Mouse (Mus musculus) stomach, postnatal 0 days (tissue): ENCODE measurements around the gene Rabgef1. TPM values are rescaled to one million over a fixed set of nuclear protein-coding genes. Genes with fewer than 3 reads are reported as not detected.

Source experiments
- ATAC-seq: fragments of 200-750 bp; cut with Nextera tagmentation; 2 replicates; pipeline ENCODE4 v1.8.0; 2017; ENCODE audit not compliant: low FRiP score, low TSS enrichment
- DNase-seq: peaks from one replicate; pipeline ENCODE4 v3.0.0-alpha.2; 2016; ENCODE audit warnings: low spot score
- H3K27ac ChIP-seq: fragments of 300-500 bp; sonication (generic); replicated peaks from 2 replicates; pipeline ENCODE4 v1.5.1; 2014; ENCODE audit warnings: mild to moderate bottlenecking, control low read depth
- H3K27me3 ChIP-seq: fragments of 300-500 bp; sonication (generic); 2 replicates; pipeline ENCODE4 v1.6.1; 2014; ENCODE audit warnings: low read length; ENCODE audit not compliant: control insufficient read depth, insufficient read depth
- H3K36me3 ChIP-seq: fragments of 300-500 bp; sonication (generic); 2 replicates; pipeline ENCODE4 v1.6.1; 2014; ENCODE audit warnings: low read length, mixed read lengths; ENCODE audit not compliant: control insufficient read depth, insufficient read depth
- H3K4me1 ChIP-seq: fragments of 300-500 bp; sonication (generic); replicated peaks from 2 replicates; pipeline ENCODE4 v1.6.1; 2014; ENCODE audit warnings: antibody characterized with exemption; ENCODE audit not compliant: control insufficient read depth, insufficient read depth
- H3K4me2 ChIP-seq: fragments of 300-500 bp; sonication (generic); replicated peaks from 2 replicates; pipeline ENCODE4 v1.6.1; 2014; ENCODE audit warnings: low read depth, mild to moderate bottlenecking, control low read depth, moderate library complexity
- H3K4me3 ChIP-seq: fragments of 300-500 bp; sonication (generic); 2 replicates; pipeline ENCODE4 v1.5.1; 2014; ENCODE audit warnings: low read depth, low read length, control low read depth
- H3K9ac ChIP-seq: fragments of 300-500 bp; sonication (generic); 2 replicates; pipeline ENCODE4 v1.6.1; 2014; ENCODE audit warnings: mild to moderate bottlenecking, low read length, control low read depth, mixed read lengths
- H3K9me3 ChIP-seq: fragments of 300-500 bp; sonication (generic); 2 replicates; pipeline ENCODE4 v1.6.1; 2016; ENCODE audit warnings: low read length; ENCODE audit not compliant: control insufficient read depth
- CTCF ChIP-seq: IDR thresholded peaks from 2 replicates; pipeline ENCODE4 v1.5.1; 2016; ENCODE audit warnings: antibody characterized with exemption, low read depth, mild to moderate bottlenecking, moderate library complexity
- EP300 ChIP-seq: optimal IDR thresholded peaks from 2 replicates; pipeline ENCODE3; 2016; ENCODE audit warnings: antibody characterized with exemption
- WGBS: fragments of 180-500 bp; shearing (Covaris S2); extraction: QIAGEN DNeasy Blood & Tissue Kit; methylation state at CpG from one replicate; pipeline ENCODE4 v1.1.7; 2014; 5-methylcytosine and 5-hydroxymethylcytosine counted together
- polyA plus RNA-seq: library from polyadenylated mRNA; unstranded; fragments of >200 nt; fragmentation: Nextera tagmentation; extraction: Ambion mirVana; gene quantifications from 2 replicates; pipeline ENCODE4 v1.2.1, GENCODE M21; 2015

Rabgef1 gene
- polyA plus RNA-seq, 1 experiment from 2014 or later: 33.0 TPM

- Histone ChIP-seq H3K4me3 (no peak overlapping the region), H3K36me3 (peaks cover 12% of the 10 kb centered on the region; the same call in 1 of the 2 replicates), H3K4me2 (no peak overlapping the region), H3K27me3 (no peaks in the 10 kb centered on the region), H3K4me1 (no peaks in the 10 kb centered on the region), H3K9me3 (no peaks in the 10 kb centered on the region), H3K9ac (no peak overlapping the region), H3K27ac (no peak overlapping the region)
- 85% methylated on average over 7 of the region's 7 CpGs for WGBS
- ATAC-seq (no peak), DNase-seq (no peak)
- TF ChIP-seq CTCF: no peak
- TF ChIP-seq EP300: no peak
Measured at GRCm38 (mm10) chr5:130197981-130198380, 26.4 kb downstream of the Rabgef1 start.

- TF ChIP-seq EP300: no peak
- TF ChIP-seq CTCF: no peak
- WGBS: 70% methylated on average over 10 of the region's 10 CpGs
- ATAC-seq (peak; percentile 75), DNase-seq (no peak)
- Histone ChIP-seq H3K27ac (0 out of 2 replicates have a peak overlapping the region, but pooled peaks have one; percentile 5), H3K9ac (no peak overlapping the region), H3K9me3 (no peaks in the 10 kb centered on the region), H3K4me1 (no peaks in the 10 kb centered on the region), H3K27me3 (no peaks in the 10 kb centered on the region), H3K4me3 (no peak overlapping the region), H3K4me2 (no peak overlapping the region), H3K36me3 (peaks cover 13% of the 10 kb centered on the region; the same call in 1 of the 2 replicates)
Measured at GRCm38 (mm10) chr5:130200233-130201029, 28.8 kb downstream of the Rabgef1 start.

GRCm38 (mm10) chr5:130203948-130204347 lies 32.4 kb downstream of the Rabgef1 start:
- H3K27ac ChIP-seq: no peak overlapping the region; the same call in 1 of the 2 replicates
- no peak overlapping the region for H3K4me2 ChIP-seq
- ATAC-seq (peak; percentile 31; the same call in 1 of the 2 replicates), DNase-seq (no peak)
- H3K9ac ChIP-seq: no peak overlapping the region
- no peaks in the 10 kb centered on the region for H3K27me3 ChIP-seq
- H3K9me3 ChIP-seq: no peaks in the 10 kb centered on the region
- WGBS: 65% methylated on average over 4 of the region's 4 CpGs
- H3K4me1 ChIP-seq: no peaks in the 10 kb centered on the region
- 0 out of 2 replicates have a peak, but pooled peaks cover 8% of the 10 kb centered on the region for H3K36me3 ChIP-seq
- no peak for TF ChIP-seq CTCF
- TF ChIP-seq EP300: no peak
- no peak overlapping the region for H3K4me3 ChIP-seq

- no peak for DNase-seq
- Histone ChIP-seq H3K27me3 (no peaks in the 10 kb centered on the region), H3K9ac (no peak overlapping the region), H3K4me2 (no peak overlapping the region), H3K4me3 (no peak overlapping the region), H3K36me3 (peaks cover 10% of the 10 kb centered on the region; the same call in 1 of the 2 replicates), H3K4me1 (no peaks in the 10 kb centered on the region), H3K27ac (no peak overlapping the region), H3K9me3 (no peaks in the 10 kb centered on the region)
- no peak for TF ChIP-seq CTCF
- TF ChIP-seq EP300: no peak
- no peak for ATAC-seq
- 83% methylated on average over 6 of the region's 6 CpGs for WGBS
Measured at GRCm38 (mm10) chr5:130204560-130204959, 33.0 kb downstream of the Rabgef1 start.

GRCm38 (mm10) chr5:130205441-130206023 lies 33.9 kb downstream of the Rabgef1 start:
- DNase-seq (no peak), ATAC-seq (peak; percentile 52)
- Histone ChIP-seq H3K4me2 (no peak overlapping the region), H3K36me3 (peaks cover 20% of the 10 kb centered on the region; the same call in 1 of the 2 replicates), H3K27ac (no peak overlapping the region), H3K9ac (no peak overlapping the region), H3K4me1 (no peaks in the 10 kb centered on the region), H3K9me3 (no peaks in the 10 kb centered on the region), H3K27me3 (no peaks in the 10 kb centered on the region), H3K4me3 (no peak overlapping the region)
- TF ChIP-seq CTCF: no peak
- no peak for TF ChIP-seq EP300
- 88% methylated on average over 3 of the region's 3 CpGs for WGBS
